Mouse (Mus musculus) G1E (cell line): Measurements from ENCODE around the gene Il10.

ENCODE experiments used
- CTCF ChIP-seq: IDR thresholded peaks from 2 replicates; pipeline ENCODE4 v1.5.1; 2012; ENCODE audit warnings: low read depth, low read length, inconsistent platforms, mixed read lengths
- GATA1 ChIP-seq: IDR thresholded peaks from 2 replicates; pipeline ENCODE4 v1.6.1; 2012; ENCODE audit warnings: borderline replicate concordance, low read length, inconsistent platforms, mixed read lengths

GRCm38 (mm10) chr1:130999708-131000107 lies 19.9 kb upstream of the Il10 start:
- TF ChIP-seq GATA1 (no peak), CTCF (no peak)
